Mouse (Mus musculus) gastrocnemius, adult 2 months (tissue): ENCODE measurements around the gene Atp2c2. TPM values are rescaled to one million over a fixed set of nuclear protein-coding genes. Genes with fewer than 3 reads are reported as not detected.

Experiments
- DNase-seq: peaks from one replicate; pipeline ENCODE4 v3.0.0; 2022
- H3K27ac ChIP-seq: fragments of 200-600 bp; 2 replicates; pipeline ENCODE4 v1.8.1; 2022; ENCODE audit warnings: mild to moderate bottlenecking
- H3K4me3 ChIP-seq: fragments of 200-600 bp; 2 replicates; pipeline ENCODE4 v1.8.1; 2022; ENCODE audit warnings: mild to moderate bottlenecking, moderate library complexity
- CTCF ChIP-seq: fragments of 200-600 bp; IDR thresholded peaks from 2 replicates; pipeline ENCODE4 v1.8.1; 2022; ENCODE audit warnings: antibody characterized with exemption, mild to moderate bottlenecking, moderate library complexity
- intact Hi-C: fragments of 180-260 bp; cut with DNase I; formaldehyde crosslinking; loops from one replicate; pipeline ENCODE4 v1.15.1; 2025
- long read RNA-seq, 2 experiments: library from polyadenylated mRNA; stranded (forward); transcript quantifications; one replicate each; pipeline ENCODE4 v2.0.0; 2021
- total RNA-seq, 2 experiments: library from RNA; stranded (reverse); gene quantifications; 2 replicates each; pipeline ENCODE4 v1.2.3; 2021

Atp2c2 gene
- under 1 TPM; 0.08 to 0.10 TPM for total RNA-seq
- long read RNA-seq, experiment 1, partial matches to known transcripts: 0 of 1 reads
- long read RNA-seq, experiment 1, other reads (novel, unspliced or antisense): 1 of 1 reads
- long read RNA-seq, experiment 2, partial matches to known transcripts: 1 of 1 reads
- long read RNA-seq, experiment 2, other reads (novel, unspliced or antisense): 0 of 1 reads

GRCm38 (mm10) chr8:119699549-119700134, at the start of gene Atp2c2:
TSS of gene Atp2c2 (plus strand) at chr8:119700009.
- no peak for TF ChIP-seq CTCF
- Histone ChIP-seq H3K4me3 (peak within 1 kb of the TSS; percentile 65), H3K27ac (no peak within 1 kb of the TSS)
- no peak for DNase-seq
- intact Hi-C loops: loop anchor here (1.0 to 10.0 kb wide), 4 partner anchors 43 to 225 kb away; no protein-coding TSS in a partner anchor

- intact Hi-C loops: no loop called here
- TF ChIP-seq CTCF: no peak
- no peak overlapping the region for H3K4me3 ChIP-seq
- no peak for DNase-seq
- no peak overlapping the region; the same call in 1 of the 2 replicates for H3K27ac ChIP-seq
Observed at GRCm38 (mm10) chr8:119651324-119651723, 48.5 kb upstream of the Atp2c2 start.

- peak; percentile 77 for DNase-seq
- Histone ChIP-seq H3K4me3 (peak overlapping the region; percentile 24; the same call in 1 of the 2 replicates), H3K27ac (0 out of 2 replicates have a peak overlapping the region, but pooled peaks have one; percentile 46)
- TF ChIP-seq CTCF: peak; percentile 57
- intact Hi-C loops: loop anchor here (1.0 kb wide), 1 partner anchor 19 kb away; no protein-coding TSS in a partner anchor
Observed at GRCm38 (mm10) chr8:119656709-119657464, 42.9 kb upstream of the Atp2c2 start.

- DNase-seq: peak; percentile 88
- peak overlapping the region; percentile 74 for H3K27ac ChIP-seq
- intact Hi-C loops: no loop called here
- H3K4me3 ChIP-seq: no peak overlapping the region
- no peak for TF ChIP-seq CTCF
Observed at GRCm38 (mm10) chr8:119661081-119661480, 38.7 kb upstream of the Atp2c2 start.

GRCm38 (mm10) chr8:119661892-119662291, 37.9 kb upstream of the Atp2c2 start:
- no peak overlapping the region for H3K4me3 ChIP-seq
- no peak for TF ChIP-seq CTCF
- intact Hi-C loops: no loop called here
- no peak for DNase-seq
- H3K27ac ChIP-seq: peak overlapping the region; percentile 74; the same call in 1 of the 2 replicates

GRCm38 (mm10) chr8:119663440-119663839, 36.4 kb upstream of the Atp2c2 start:
- TF ChIP-seq CTCF: no peak
- H3K27ac ChIP-seq: no peak overlapping the region; the same call in 1 of the 2 replicates
- no peak overlapping the region for H3K4me3 ChIP-seq
- intact Hi-C loops: no loop called here
- DNase-seq: no peak

- intact Hi-C loops: loop anchor here (5.0 kb wide), 1 partner anchor 48 kb away; no protein-coding TSS in a partner anchor
- peak; percentile 71 for DNase-seq
- peak overlapping the region; percentile 78 for H3K4me3 ChIP-seq
- H3K27ac ChIP-seq: peak overlapping the region; percentile 97
- no peak for TF ChIP-seq CTCF
Observed at GRCm38 (mm10) chr8:119665270-119665669, 34.5 kb upstream of the Atp2c2 start.

GRCm38 (mm10) chr8:119666219-119666951, 33.4 kb upstream of the Atp2c2 start, which contains the start of gene Wfdc1:
TSS of gene Wfdc1 (plus strand) at chr8:119666365.
- peak; percentile 87 for DNase-seq
- peak within 1 kb of the TSS; percentile 97 for H3K27ac ChIP-seq
- no peak for TF ChIP-seq CTCF
- H3K4me3 ChIP-seq: peak within 1 kb of the TSS; percentile 78
- intact Hi-C loops: loop anchor here (5.0 kb wide), 1 partner anchor 49 kb away; no protein-coding TSS in a partner anchor

GRCm38 (mm10) chr8:119668447-119668846, 31.4 kb upstream of the Atp2c2 start:
- TF ChIP-seq CTCF: no peak

GRCm38 (mm10) chr8:119669284-119669683, 30.5 kb upstream of the Atp2c2 start:
- Histone ChIP-seq H3K27ac (peak overlapping the region; percentile 97), H3K4me3 (peak overlapping the region; percentile 78)
- intact Hi-C loops: loop anchor here (1.0 to 5.0 kb wide), 2 partner anchors 30 to 52 kb away; no protein-coding TSS in a partner anchor
- peak; percentile 78 for TF ChIP-seq CTCF
- peak; percentile 80 for DNase-seq

More at GRCm38 (mm10) chr8:119668447-119668846, 31.4 kb upstream of the Atp2c2 start:
- Histone ChIP-seq H3K4me3 (peak overlapping the region; percentile 78), H3K27ac (peak overlapping the region; percentile 97)
- intact Hi-C loops: loop anchor here (5.0 kb wide), 1 partner anchor 51 kb away; no protein-coding TSS in a partner anchor
- DNase-seq: no peak

GRCm38 (mm10) chr8:119670419-119671091, 29.3 kb upstream of the Atp2c2 start:
- intact Hi-C loops: loop anchor here (10.0 kb wide), 1 partner anchor 116 kb away; the partner anchor contains the start of gene Mbtps1
- no peak for TF ChIP-seq CTCF
- Histone ChIP-seq H3K27ac (peak overlapping the region; percentile 97), H3K4me3 (peak overlapping the region; percentile 78)
- DNase-seq: peak; percentile 89
